Mouse (Mus musculus) liver, adult 2 months (tissue): ENCODE results near the gene Far1. TPM values are rescaled to one million over a fixed set of nuclear protein-coding genes. Genes with fewer than 3 reads are reported as not detected.
A peak's percentile ranks its signal among the peaks of the same experiment; 100 is the strongest.

ENCODE experiments used
- DNase-seq: peaks from one replicate; pipeline ENCODE4 v3.0.0-alpha.2; 2011; ENCODE audit warnings: low read depth, low spot score; ENCODE audit errors: extremely low read depth
- H3K27ac ChIP-seq: fragments of 200-500 bp; replicated peaks from 2 replicates; pipeline ENCODE4 v1.5.1; 2012; ENCODE audit warnings: low read depth, mild to moderate bottlenecking, control low read depth, inconsistent platforms, low read length; ENCODE audit not compliant: insufficient read depth
- H3K27me3 ChIP-seq: fragments of 200-500 bp; 2 replicates; pipeline ENCODE4 v1.6.1; 2012; ENCODE audit warnings: mild to moderate bottlenecking, moderate library complexity, low read length, inconsistent platforms; ENCODE audit not compliant: control insufficient read depth, insufficient read depth
- H3K36me3 ChIP-seq: fragments of 200-500 bp; 2 replicates; pipeline ENCODE4 v1.6.1; 2012; ENCODE audit warnings: low read length, inconsistent platforms; ENCODE audit not compliant: control insufficient read depth, insufficient read depth
- H3K4me1 ChIP-seq: fragments of 200-500 bp; 2 replicates; pipeline ENCODE4 v1.6.1; 2011; ENCODE audit warnings: low read length; ENCODE audit not compliant: control insufficient read depth, insufficient read depth
- H3K4me3 ChIP-seq: fragments of 200-500 bp; 2 replicates; pipeline ENCODE4 v1.5.1; 2011; ENCODE audit warnings: low read depth, mild to moderate bottlenecking, control low read depth, low read length, moderate library complexity; ENCODE audit not compliant: insufficient read depth
- H3K79me2 ChIP-seq: fragments of 200-500 bp; 2 replicates; pipeline ENCODE4 v1.6.1; 2012; ENCODE audit warnings: inconsistent platforms, mild to moderate bottlenecking, low read length, moderate library complexity; ENCODE audit not compliant: control insufficient read depth, insufficient read depth
- H3K9ac ChIP-seq: fragments of 200-500 bp; 2 replicates; pipeline ENCODE4 v1.6.1; 2012; ENCODE audit warnings: low read depth, mild to moderate bottlenecking, control low read depth, inconsistent platforms, low read length
- CTCF ChIP-seq: fragments of 200-500 bp; IDR thresholded peaks from 2 replicates; pipeline ENCODE4 v1.5.1; 2011; ENCODE audit warnings: low read depth, low read length, control low read depth
- POLR2A ChIP-seq: fragments of 200-500 bp; IDR thresholded peaks from 2 replicates; pipeline ENCODE4 v1.6.1; 2011; ENCODE audit warnings: low read length, control low read depth; ENCODE audit not compliant: insufficient read depth; ENCODE audit errors: extremely low read depth
- WGBS: fragments of 180-500 bp; shearing (Covaris S2); methylation state at CpG from one replicate; pipeline ENCODE4 v1.1.7; 2018; 5-methylcytosine and 5-hydroxymethylcytosine counted together
- polyA plus RNA-seq: library from polyadenylated mRNA; depleted of rRNA; stranded (reverse); fragments of >200 nt; gene quantifications from 2 replicates; pipeline ENCODE4 v1.2.3, GENCODE M21; 2012
- total RNA-seq: library from RNA; depleted of rRNA; stranded (reverse); fragments of >200 nt; gene quantifications from 2 replicates; pipeline ENCODE4 v1.2.3, GENCODE M21; 2014

The Far1 gene
- total and polyA plus RNA-seq, 2 experiments: 0.73 to 6.8 TPM

- Histone ChIP-seq H3K79me2 (no peaks in the 10 kb centered on the region), H3K36me3 (no peaks in the 10 kb centered on the region), H3K27me3 (peaks cover 16% of the 10 kb centered on the region), H3K9ac (peak overlapping the region; percentile 65), H3K4me3 (peak overlapping the region; percentile 77), H3K27ac (no peak overlapping the region), H3K4me1 (0 out of 2 replicates have a peak, but pooled peaks cover 3% of the 10 kb centered on the region)
- TF ChIP-seq CTCF: no peak
- no peak for TF ChIP-seq POLR2A
- no peak for DNase-seq
- 16% methylated on average over 20 of the region's 20 CpGs for WGBS
Observed at GRCm38 (mm10) chr7:113512527-113513285, 928 bp upstream of the Far1 start.

- peak overlapping the region; percentile 77 for H3K4me3 ChIP-seq
- TF ChIP-seq POLR2A: no peak
- no peak for TF ChIP-seq CTCF
Observed at GRCm38 (mm10) chr7:113513963-113514649, 472 bp downstream of the Far1 start.

GRCm38 (mm10) chr7:113515831-113516230 lies 2.2 kb downstream of the Far1 start:
- TF ChIP-seq CTCF (no peak), POLR2A (no peak)
- Histone ChIP-seq H3K27me3 (peaks cover 16% of the 10 kb centered on the region), H3K36me3 (no peaks in the 10 kb centered on the region), H3K9ac (no peak overlapping the region), H3K79me2 (no peaks in the 10 kb centered on the region), H3K4me3 (no peak overlapping the region), H3K4me1 (0 out of 2 replicates have a peak, but pooled peaks cover 3% of the 10 kb centered on the region), H3K27ac (no peak overlapping the region)
- DNase-seq: no peak
- WGBS: 87% methylated on average over 4 of the region's 4 CpGs

More at GRCm38 (mm10) chr7:113513963-113514649, 472 bp downstream of the Far1 start:
- H3K9ac ChIP-seq: peak overlapping the region; percentile 76
- 0 out of 2 replicates have a peak, but pooled peaks cover 3% of the 10 kb centered on the region for H3K4me1 ChIP-seq
- H3K79me2 ChIP-seq: no peaks in the 10 kb centered on the region
- DNase-seq: no peak
- 1% methylated on average over 44 of the region's 45 CpGs for WGBS
- peaks cover 16% of the 10 kb centered on the region for H3K27me3 ChIP-seq
- no peaks in the 10 kb centered on the region for H3K36me3 ChIP-seq
- no peak overlapping the region for H3K27ac ChIP-seq

- Histone ChIP-seq H3K36me3 (no peaks in the 10 kb centered on the region), H3K4me3 (no peak overlapping the region), H3K27ac (no peak overlapping the region), H3K79me2 (no peaks in the 10 kb centered on the region), H3K27me3 (peaks cover 11% of the 10 kb centered on the region), H3K9ac (no peak overlapping the region), H3K4me1 (0 out of 2 replicates have a peak, but pooled peaks cover 5% of the 10 kb centered on the region)
- peak; percentile 13 for DNase-seq
- no peak for TF ChIP-seq POLR2A
- TF ChIP-seq CTCF: no peak
- 57% methylated on average over 3 of the region's 3 CpGs for WGBS
Observed at GRCm38 (mm10) chr7:113518419-113518818, 4.8 kb downstream of the Far1 start.

GRCm38 (mm10) chr7:113518961-113519360 lies 5.3 kb downstream of the Far1 start:
- Histone ChIP-seq H3K36me3 (no peaks in the 10 kb centered on the region), H3K79me2 (no peaks in the 10 kb centered on the region), H3K27ac (no peak overlapping the region), H3K4me1 (0 out of 2 replicates have a peak, but pooled peaks cover 5% of the 10 kb centered on the region), H3K4me3 (no peak overlapping the region), H3K27me3 (peaks cover 7% of the 10 kb centered on the region; the same call in 1 of the 2 replicates), H3K9ac (no peak overlapping the region)
- DNase-seq: no peak
- WGBS: 82% methylated on average over 2 of the region's 2 CpGs
- no peak for TF ChIP-seq CTCF
- TF ChIP-seq POLR2A: no peak
